Mouse (Mus musculus): ENCODE data around the gene Ano8.

Gene Ano8

GRCm38 (mm10) chr8:71437041-71437440 is 48.7 kb downstream of the Ano8 start:
- no peak for TF ChIP-seq GATA4 (IDR thresholded peaks at IDR 0.05; ENCODE audit: insufficient replicate concordance, low read length)

Data from liver, adult (tissue).